Mouse (Mus musculus) thymus, postnatal 0 days (tissue): ENCODE measurements around the gene Gm10283. TPM values are rescaled to one million over a fixed set of nuclear protein-coding genes. Genes with fewer than 3 reads are reported as not detected.

Experiments
- polyA plus RNA-seq: library from polyadenylated mRNA; unstranded; fragments of >200 nt; fragmentation: Nextera tagmentation; extraction: Ambion mirVana; gene quantifications from 2 replicates; pipeline ENCODE4 v1.2.1, GENCODE M21; 2015

The Gm10283 gene
- polyA plus RNA-seq, 1 experiment from 2014 or later: not detected

Other genes with a start within 250 kb of the Gm10283 start
- gene Aadat, start 2.7 kb upstream of the Gm10283 start, polyA plus RNA-seq: 0.10 TPM in 1 of 2 replicates, not detected in the other
- gene Mfap3l, start 129.6 kb upstream of the Gm10283 start, polyA plus RNA-seq: 0.14 and 0.25 TPM in 2 replicates